Mouse (Mus musculus) urinary bladder, postnatal 36 days (tissue): ENCODE data around the gene Smap2.

Source experiments
- DNase-seq, 2 experiments: peaks; one replicate each; pipeline ENCODE4 v3.0.0; 2022; ENCODE audit warnings: low spot score in 2 of 2, mixed read lengths in 1 of 2

The Smap2 gene

GRCm38 (mm10) chr4:120978221-120978620, 38.8 kb downstream of the Smap2 start:
- no peak for DNase-seq

GRCm38 (mm10) chr4:120975428-120975734, 41.7 kb downstream of the Smap2 start:
- no peak for DNase-seq

DNA sequence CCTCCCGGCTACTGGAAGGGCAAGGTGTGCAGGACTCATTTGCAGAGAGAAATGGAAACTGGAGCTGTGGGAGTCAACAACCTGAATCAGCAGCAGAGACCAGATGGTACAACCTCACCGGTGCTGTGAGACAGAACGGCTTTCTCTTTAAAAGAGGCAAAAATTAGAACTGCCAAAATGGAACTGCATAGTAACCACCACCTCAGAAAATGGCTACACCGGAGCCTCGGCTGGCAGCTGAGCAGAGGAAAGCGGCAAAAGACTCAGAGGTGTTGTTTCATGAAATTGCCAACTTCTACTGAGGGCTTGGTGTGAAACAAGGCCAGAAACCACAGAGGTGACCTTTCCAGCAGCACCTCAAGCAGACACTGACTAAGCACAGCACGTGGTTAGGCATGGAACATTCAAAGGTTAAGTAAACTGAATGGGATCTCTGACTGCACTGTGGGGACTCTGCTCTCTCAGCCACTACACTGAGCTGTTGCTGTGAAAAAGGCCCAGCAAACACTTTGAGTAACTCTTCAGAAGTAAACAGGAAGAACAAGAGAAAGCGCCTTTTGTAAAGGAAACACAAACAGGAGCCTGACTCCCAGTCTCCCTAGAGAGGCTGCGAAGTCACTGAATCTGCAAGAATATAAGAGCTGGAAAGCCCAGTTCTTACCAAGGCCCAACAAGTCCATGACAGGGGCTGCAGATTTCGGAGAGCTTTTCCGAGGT, 42.2 kb downstream of the Smap2 start:
- no peak for DNase-seq

DNA sequence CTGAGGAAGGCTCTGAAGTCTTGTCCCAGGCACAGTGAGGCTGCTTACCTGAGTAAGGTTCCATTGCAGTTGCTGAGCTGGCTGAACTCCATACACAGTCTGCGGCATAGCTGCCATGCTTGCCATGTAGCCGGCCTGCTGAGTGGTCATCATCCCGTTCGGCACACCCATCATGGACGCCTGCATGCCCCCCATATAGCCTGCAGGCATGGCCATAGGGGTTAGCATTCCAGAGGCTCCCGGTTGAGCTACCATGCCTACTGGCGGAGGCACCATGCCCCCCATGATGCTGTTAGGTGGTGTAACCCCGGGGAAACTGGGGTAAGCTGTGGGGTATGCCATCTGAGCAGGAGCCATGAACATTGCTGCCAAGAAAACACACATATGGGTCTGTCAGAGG, 45.2 kb downstream of the Smap2 start:
- no peak for DNase-seq

GRCm38 (mm10) chr4:120969382-120970146, 47.5 kb downstream of the Smap2 start:
- no peak for DNase-seq

DNA sequence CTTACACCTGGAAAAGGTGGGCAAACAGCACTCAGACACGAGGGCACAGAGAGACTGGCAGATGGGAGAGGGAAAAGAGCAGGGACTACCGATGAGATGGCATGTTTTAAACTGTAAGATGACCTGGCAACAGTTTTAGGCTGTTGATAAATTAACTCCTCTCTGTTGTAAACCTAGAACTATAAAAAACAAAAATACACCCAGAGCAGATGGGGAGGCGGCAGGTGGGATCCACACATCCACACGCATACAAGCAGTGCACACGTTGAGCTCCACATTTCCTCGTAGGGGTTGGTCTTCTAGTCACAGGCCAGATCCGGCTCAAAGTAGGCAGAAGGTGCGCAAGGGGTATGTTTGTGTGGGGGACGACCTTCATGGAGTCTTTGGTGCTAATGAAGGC, 48.6 kb downstream of the Smap2 start:
- no peak for DNase-seq

GRCm38 (mm10) chr4:120955586-120955985, 61.5 kb downstream of the Smap2 start:
- DNase-seq = no peak

DNA sequence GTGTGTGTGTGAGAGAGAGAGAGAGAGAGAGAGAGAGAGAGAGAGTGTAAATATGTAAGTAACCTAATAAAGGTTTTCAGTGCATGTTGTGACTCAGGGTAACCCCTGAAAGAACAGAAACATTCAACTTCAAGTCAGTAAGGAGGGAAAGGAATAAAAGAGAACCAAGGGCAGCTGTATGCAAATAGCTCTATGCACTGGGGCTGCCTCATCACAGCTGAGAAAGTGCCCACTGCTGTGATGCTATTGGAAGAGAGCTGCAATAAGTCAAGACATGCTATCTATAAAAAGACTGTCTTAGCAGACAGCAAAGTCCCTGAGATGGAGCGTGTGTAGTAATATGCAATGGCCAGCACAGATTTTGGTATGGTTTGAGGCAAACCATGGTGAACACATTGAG, 63.4 kb downstream of the Smap2 start:
- no peak for DNase-seq

- no peak for DNase-seq
Measured at GRCm38 (mm10) chr4:120953038-120953437, 64.0 kb downstream of the Smap2 start.

- no peak for DNase-seq
Measured at GRCm38 (mm10) chr4:120952163-120952562, 64.9 kb downstream of the Smap2 start.

DNA sequence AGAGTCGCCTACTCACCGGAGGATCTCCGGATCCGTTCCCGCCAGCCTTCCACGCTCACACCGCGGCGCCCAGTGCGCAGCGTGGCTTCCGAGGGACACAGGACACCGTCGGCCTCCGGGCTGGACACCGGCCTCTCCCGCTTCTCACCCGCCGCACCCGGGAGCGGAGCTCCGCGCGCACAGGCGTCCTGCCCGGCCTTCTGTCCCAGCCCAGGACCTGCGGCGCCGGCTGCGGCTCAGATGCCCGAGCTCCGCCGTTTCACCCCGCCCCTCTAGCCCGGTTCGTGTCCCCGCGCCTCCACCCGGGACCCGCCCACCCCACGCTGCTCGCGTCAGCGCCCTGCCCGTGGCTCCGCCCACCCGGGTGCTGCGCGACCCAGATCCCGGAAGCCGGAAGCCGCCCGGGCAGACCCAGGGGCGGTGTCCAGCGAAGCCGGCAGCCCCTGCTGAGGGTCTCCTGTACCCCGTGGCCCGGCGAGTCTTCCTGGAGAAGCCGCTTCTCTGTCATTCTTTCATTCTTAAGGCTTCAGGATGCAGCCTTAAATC, 65.5 kb downstream of the Smap2 start, which contains the start of gene Zfp69:
Gene Zfp69, minus strand, starts transcription at position 272 of the 546 bp plus-strand sequence.
- DNase-seq = peak; percentile 83 to 89

DNA sequence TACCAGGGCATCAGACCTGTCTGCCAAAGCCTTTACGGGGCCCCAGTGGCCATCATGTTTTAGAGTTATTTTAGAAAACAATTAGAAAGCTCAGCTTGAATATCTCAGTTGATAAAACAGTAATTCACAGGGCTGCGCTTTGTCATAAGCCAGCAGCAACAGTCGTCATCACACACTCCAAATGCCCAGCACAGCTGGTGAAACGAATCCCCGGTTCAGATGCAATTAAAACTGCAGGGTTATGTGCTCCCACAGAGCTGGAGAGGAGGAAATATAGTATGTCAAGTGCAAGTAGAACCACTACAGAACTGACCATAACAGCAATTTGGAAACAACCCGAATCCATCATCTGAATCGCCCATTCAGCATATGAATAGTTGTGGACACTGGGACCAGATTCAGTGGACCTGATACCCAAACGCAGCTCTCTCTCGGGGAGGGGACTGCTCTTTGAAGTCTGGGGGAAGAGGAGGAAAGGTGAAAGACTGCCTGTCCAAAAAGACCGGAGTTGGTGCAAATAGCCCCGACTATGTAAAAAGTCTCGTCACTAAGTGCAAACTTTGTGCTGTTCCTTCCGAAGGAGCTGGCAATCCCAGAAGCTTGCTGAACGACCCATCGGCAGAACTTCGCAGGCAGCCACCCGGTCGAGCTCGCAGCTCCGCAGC, 66.2 kb downstream of the Smap2 start:
- DNase-seq = no peak

GRCm38 (mm10) chr4:120948938-120949337, 68.1 kb downstream of the Smap2 start:
- no peak for DNase-seq

DNA sequence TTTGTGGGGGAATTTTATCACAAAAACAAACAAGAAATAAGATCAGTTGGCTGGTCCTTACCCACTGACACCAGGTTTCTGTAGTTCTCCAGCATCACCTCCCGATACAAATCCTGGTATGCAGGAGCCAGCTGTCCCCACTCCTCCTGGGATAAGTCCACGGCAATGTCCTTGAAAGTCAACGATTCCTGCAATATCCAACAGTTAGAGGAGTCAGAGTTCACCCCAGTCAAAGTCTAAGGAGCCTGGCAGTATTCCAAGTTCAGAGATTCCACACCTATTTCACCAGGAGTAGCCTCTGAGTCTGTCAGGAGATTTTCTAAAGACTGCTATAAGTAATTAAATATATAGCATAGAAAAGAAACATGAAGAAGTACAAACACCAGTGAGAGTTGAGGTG, 82.0 kb downstream of the Smap2 start:
- DNase-seq = no peak

DNA sequence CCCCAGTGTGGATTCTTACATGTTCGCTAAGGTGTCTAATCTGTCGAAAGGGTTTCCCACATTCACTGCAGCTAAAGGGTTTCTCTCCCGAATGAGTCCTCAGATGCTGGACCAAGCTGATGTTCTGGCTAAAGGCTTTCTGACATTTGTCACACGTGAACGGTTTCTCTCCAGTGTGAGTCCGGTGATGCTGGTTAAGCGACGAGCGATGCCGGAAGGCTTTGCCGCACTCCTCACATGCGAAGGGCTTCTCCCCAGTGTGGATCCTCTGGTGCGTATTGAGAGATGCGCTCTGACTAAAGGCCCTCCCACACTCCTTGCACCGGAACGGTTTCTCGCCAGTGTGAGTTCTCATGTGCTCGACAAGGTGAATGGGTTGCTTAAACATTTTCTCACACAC, 86.3 kb downstream of the Smap2 start:
- DNase-seq = no peak

GRCm38 (mm10) chr4:120928686-120929085, 88.4 kb downstream of the Smap2 start:
- no peak for DNase-seq

DNA sequence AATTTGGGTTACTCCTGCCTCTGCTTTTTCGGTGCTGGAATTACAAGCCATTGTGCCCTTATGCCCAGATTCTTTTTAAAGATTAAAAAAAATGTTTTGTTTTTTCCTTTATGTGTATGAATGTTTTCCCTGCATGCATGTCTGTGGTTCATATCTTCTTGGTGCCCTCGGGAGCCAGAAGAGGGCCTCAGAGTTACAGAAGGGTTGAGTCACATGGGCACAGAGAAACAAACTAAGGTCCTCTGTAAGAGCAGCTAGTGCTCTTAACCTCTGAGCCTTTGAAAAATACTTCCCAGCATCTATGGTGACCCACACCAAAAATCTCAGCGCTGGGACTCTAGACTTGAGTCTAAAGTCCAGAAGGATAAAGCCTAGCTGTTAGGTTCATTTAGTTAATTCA, 91.7 kb downstream of the Smap2 start:
- DNase-seq = peak in 1 of 2 experiments; percentile 21

GRCm38 (mm10) chr4:120924554-120925299, 92.3 kb downstream of the Smap2 start, which contains the start of gene Exo5:
Gene Exo5, minus strand, starts transcription at chr4:120925017.
- peak; percentile 84 to 90 for DNase-seq

GRCm38 (mm10) chr4:120921461-120921860, 95.6 kb downstream of the Smap2 start:
- no peak for DNase-seq
